Mouse (Mus musculus) brain, embryonic 14.5 days (tissue): ENCODE results near the gene Zdhhc14.

Experiments used
- CTCF ChIP-seq: fragments of 200-500 bp; IDR thresholded peaks from 2 replicates; pipeline ENCODE4 v1.5.1; 2012; ENCODE audit warnings: inconsistent platforms, mild to moderate bottlenecking, moderate library complexity, borderline replicate concordance; ENCODE audit not compliant: insufficient read depth, insufficient read length; ENCODE audit errors: extremely low read depth
- POLR2A ChIP-seq: fragments of 200-500 bp; IDR thresholded peaks from 2 replicates; pipeline ENCODE4 v1.6.1; 2012; ENCODE audit warnings: mild to moderate bottlenecking, inconsistent platforms, borderline replicate concordance; ENCODE audit not compliant: poor library complexity, insufficient read depth, insufficient read length, severe bottlenecking; ENCODE audit errors: extremely low read depth

DNA sequence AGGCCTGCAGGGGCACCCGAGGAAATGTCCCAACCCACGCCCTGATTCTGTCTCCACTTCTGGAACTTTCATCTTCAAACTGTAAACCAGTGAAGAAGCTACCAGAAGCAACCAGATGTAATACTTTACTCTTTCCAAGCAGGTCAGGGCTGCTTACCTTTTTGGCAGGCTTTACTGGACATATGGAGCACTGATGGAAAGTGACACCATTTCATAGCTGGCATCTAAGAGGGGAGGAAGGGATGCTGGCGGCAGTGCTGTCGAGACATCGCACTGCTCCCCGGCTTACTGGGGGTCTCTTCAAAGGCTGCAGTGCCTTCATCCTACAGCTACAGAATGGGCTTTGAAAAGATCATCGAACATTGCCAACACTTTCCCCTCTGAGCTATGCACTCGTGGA is 5.3 kb downstream of the Zdhhc14 start:
- no peak for TF ChIP-seq POLR2A
- TF ChIP-seq CTCF, result no peak
